Mouse (Mus musculus) small intestine, adult 2 months (tissue): ENCODE data around the gene Abcf2. TPM values are rescaled to one million over a fixed set of nuclear protein-coding genes. Genes with fewer than 3 reads are reported as not detected.

Experiments used
- H3K27ac ChIP-seq: fragments of 200-500 bp; 2 replicates; pipeline ENCODE4 v1.5.1; 2012; ENCODE audit warnings: low read depth, low read length, control low read depth, inconsistent platforms; ENCODE audit not compliant: insufficient read depth
- H3K27me3 ChIP-seq: fragments of 200-500 bp; 2 replicates; pipeline ENCODE4 v1.6.1; 2012; ENCODE audit warnings: mild to moderate bottlenecking, moderate library complexity, low read length, inconsistent platforms; ENCODE audit not compliant: control insufficient read depth, insufficient read depth
- H3K36me3 ChIP-seq: fragments of 200-500 bp; 2 replicates; pipeline ENCODE4 v1.6.1; 2012; ENCODE audit warnings: mild to moderate bottlenecking, low read length, control low read depth, inconsistent platforms; ENCODE audit not compliant: control insufficient read depth, insufficient read depth
- H3K4me1 ChIP-seq: fragments of 200-500 bp; 2 replicates; pipeline ENCODE4 v1.6.1; 2012; ENCODE audit warnings: low read length, inconsistent platforms, mixed read lengths; ENCODE audit not compliant: control insufficient read depth, insufficient read depth, insufficient read length
- H3K4me3 ChIP-seq: fragments of 200-500 bp; 2 replicates; pipeline ENCODE4 v1.5.1; 2012; ENCODE audit warnings: low read depth, mild to moderate bottlenecking, control low read depth, inconsistent platforms, low read length, moderate library complexity
- CTCF ChIP-seq: fragments of 200-500 bp; IDR thresholded peaks from 2 replicates; pipeline ENCODE4 v1.5.1; 2012; ENCODE audit warnings: low read depth, mild to moderate bottlenecking, control low read depth, inconsistent platforms, low read length, moderate library complexity, mixed read lengths; ENCODE audit not compliant: insufficient replicate concordance, insufficient read length; ENCODE audit errors: extremely low read depth
- POLR2A ChIP-seq: fragments of 200-500 bp; IDR thresholded peaks from 2 replicates; pipeline ENCODE4 v1.6.1; 2012; ENCODE audit warnings: low read depth, mild to moderate bottlenecking, control low read depth, inconsistent platforms, low read length, moderate library complexity
- WGBS: fragments of 180-500 bp; shearing (Covaris S2); methylation state at CpG from one replicate; pipeline ENCODE4 v1.1.7; 2018; 5-methylcytosine and 5-hydroxymethylcytosine counted together
- polyA plus RNA-seq: library from polyadenylated mRNA; depleted of rRNA; stranded (reverse); fragments of >200 nt; gene quantifications from 2 replicates; pipeline ENCODE4 v1.2.3, GENCODE M21; 2012

The Abcf2 gene
- polyA plus RNA-seq, 1 experiment, result 32.3 TPM

GRCm38 (mm10) chr5:24601071-24601835 lies 24.0 kb upstream of the Abcf2 start:
- H3K27me3 ChIP-seq, result peaks cover 22% of the 10 kb centered on the region
- H3K4me3 ChIP-seq, result peak overlapping the region; percentile 63
- H3K4me1 ChIP-seq, result peaks cover 27% of the 10 kb centered on the region
- TF ChIP-seq CTCF (no peak), POLR2A (no peak)
- peak overlapping the region; percentile 63 for H3K27ac ChIP-seq
- H3K36me3 ChIP-seq, result no peaks in the 10 kb centered on the region
- whole genome bisulfite sequencing, result 6% methylated on average over 33 of the region's 33 CpGs

- H3K4me1 ChIP-seq, result peaks cover 28% of the 10 kb centered on the region
- WGBS, result 86% methylated on average over 2 of the region's 2 CpGs
These were observed 23.0 kb upstream of the Abcf2 start for GRCm38 (mm10) chr5:24600236-24600635.

GRCm38 (mm10) chr5:24599137-24599536 lies 21.9 kb upstream of the Abcf2 start:
- Histone ChIP-seq H3K36me3 (peaks cover 4% of the 10 kb centered on the region; the same call in 1 of the 2 replicates), H3K4me3 (no peak overlapping the region), H3K27ac (no peak overlapping the region), H3K4me1 (peaks cover 24% of the 10 kb centered on the region), H3K27me3 (peaks cover 22% of the 10 kb centered on the region)
- WGBS, result 37% methylated on average over 8 of the region's 8 CpGs
- TF ChIP-seq POLR2A, result no peak
- no peak for TF ChIP-seq CTCF

More at GRCm38 (mm10) chr5:24600236-24600635, 23.0 kb upstream of the Abcf2 start:
- TF ChIP-seq POLR2A, result no peak
- no peak overlapping the region for H3K27ac ChIP-seq
- H3K36me3 ChIP-seq, result no peaks in the 10 kb centered on the region
- no peak overlapping the region for H3K4me3 ChIP-seq
- peaks cover 22% of the 10 kb centered on the region for H3K27me3 ChIP-seq

GRCm38 (mm10) chr5:24598570-24599006 lies 21.3 kb upstream of the Abcf2 start:
- peak overlapping the region; percentile 53 for H3K4me3 ChIP-seq
- H3K27me3 ChIP-seq, result peaks cover 22% of the 10 kb centered on the region
- 1% methylated on average over 41 of the region's 41 CpGs for WGBS

GRCm38 (mm10) chr5:24597901-24598569 lies 20.8 kb upstream of the Abcf2 start:
- 27% methylated on average over 15 of the region's 15 CpGs for WGBS
- H3K4me3 ChIP-seq, result peak overlapping the region; percentile 53
- peaks cover 4% of the 10 kb centered on the region; the same call in 1 of the 2 replicates for H3K36me3 ChIP-seq
- TF ChIP-seq POLR2A, result no peak
- no peak for TF ChIP-seq CTCF
- peaks cover 22% of the 10 kb centered on the region for H3K27me3 ChIP-seq
- peaks cover 15% of the 10 kb centered on the region for H3K4me1 ChIP-seq
- H3K27ac ChIP-seq, result no peak overlapping the region

More at GRCm38 (mm10) chr5:24598570-24599006, 21.3 kb upstream of the Abcf2 start:
- TF ChIP-seq POLR2A (no peak), CTCF (peak; percentile 30; the same call in 1 of the 2 replicates)
- H3K36me3 ChIP-seq, result peaks cover 4% of the 10 kb centered on the region; the same call in 1 of the 2 replicates
- H3K27ac ChIP-seq, result no peak overlapping the region
- H3K4me1 ChIP-seq, result peaks cover 20% of the 10 kb centered on the region

GRCm38 (mm10) chr5:24597221-24597728 lies 20.0 kb upstream of the Abcf2 start:
- peaks cover 22% of the 10 kb centered on the region for H3K27me3 ChIP-seq
- H3K36me3 ChIP-seq, result peaks cover 6% of the 10 kb centered on the region; the same call in 1 of the 2 replicates
- H3K4me3 ChIP-seq, result peak overlapping the region; percentile 57
- WGBS, result 49% methylated on average over 2 of the region's 2 CpGs
- peaks cover 15% of the 10 kb centered on the region for H3K4me1 ChIP-seq
- H3K27ac ChIP-seq, result peak overlapping the region; percentile 33; the same call in 1 of the 2 replicates
- no peak for TF ChIP-seq POLR2A
- TF ChIP-seq CTCF, result no peak

- Histone ChIP-seq H3K27me3 (peaks cover 17% of the 10 kb centered on the region), H3K4me3 (peak overlapping the region; percentile 57), H3K36me3 (peaks cover 9% of the 10 kb centered on the region; the same call in 1 of the 2 replicates), H3K4me1 (peaks cover 14% of the 10 kb centered on the region), H3K27ac (peak overlapping the region; percentile 33)
- no peak for TF ChIP-seq POLR2A
- no peak for TF ChIP-seq CTCF
- 17% methylated on average over 11 of the region's 11 CpGs for WGBS
These were observed 19.4 kb upstream of the Abcf2 start for GRCm38 (mm10) chr5:24596519-24597171.
